Mouse (Mus musculus) kidney, embryonic 14.5 days (tissue): Measurements from ENCODE around the gene Wdr24. TPM values are rescaled to one million over a fixed set of nuclear protein-coding genes. Genes with fewer than 3 reads are reported as not detected.
A peak's percentile ranks its signal among the peaks of the same experiment; 100 is the strongest.

ENCODE experiments used
- ATAC-seq: fragments of 200-750 bp; cut with Nextera tagmentation; 2 replicates; pipeline ENCODE4 v1.8.0; 2017; ENCODE audit warnings: moderate number of reproducible peaks, mild to moderate bottlenecking, moderate TSS enrichment, moderate library complexity; ENCODE audit not compliant: low FRiP score, low TSS enrichment
- H3K27ac ChIP-seq: fragments of 300-500 bp; sonication (generic); 2 replicates; pipeline ENCODE4 v1.5.1; 2014; ENCODE audit warnings: low read depth, mild to moderate bottlenecking, low read length, moderate library complexity, mixed read lengths
- H3K27me3 ChIP-seq: fragments of 300-500 bp; sonication (generic); 2 replicates; pipeline ENCODE4 v1.6.1; 2014; ENCODE audit warnings: mild to moderate bottlenecking, low read length; ENCODE audit not compliant: control insufficient read depth, insufficient read depth
- H3K36me3 ChIP-seq: fragments of 300-500 bp; sonication (generic); 2 replicates; pipeline ENCODE4 v1.6.1; 2014; ENCODE audit warnings: low read length, mixed read lengths; ENCODE audit not compliant: control insufficient read depth, insufficient read depth
- H3K4me1 ChIP-seq: fragments of 300-500 bp; sonication (generic); 2 replicates; pipeline ENCODE4 v1.6.1; 2014; ENCODE audit warnings: low read length, mixed read lengths; ENCODE audit not compliant: control insufficient read depth, insufficient read depth
- H3K4me2 ChIP-seq: fragments of 300-500 bp; sonication (generic); replicated peaks from 2 replicates; pipeline ENCODE4 v1.6.1; 2014; ENCODE audit warnings: low read depth, mild to moderate bottlenecking, low read length
- H3K4me3 ChIP-seq: fragments of 300-500 bp; sonication (generic); 2 replicates; pipeline ENCODE4 v1.5.1; 2014; ENCODE audit warnings: mild to moderate bottlenecking, low read length
- H3K9ac ChIP-seq: fragments of 300-500 bp; sonication (generic); 2 replicates; pipeline ENCODE4 v1.6.1; 2014; ENCODE audit warnings: low read depth, mild to moderate bottlenecking, low read length, moderate library complexity
- H3K9me3 ChIP-seq: fragments of 300-500 bp; sonication (generic); 2 replicates; pipeline ENCODE4 v1.6.1; 2016; ENCODE audit warnings: low read length; ENCODE audit not compliant: control insufficient read depth
- WGBS: fragments of 180-500 bp; shearing (Covaris S2); extraction: QIAGEN DNeasy Blood & Tissue Kit; methylation state at CpG from one replicate; pipeline ENCODE4 v1.1.7; 2014; 5-methylcytosine and 5-hydroxymethylcytosine counted together
- polyA plus RNA-seq: library from polyadenylated mRNA; unstranded; fragments of >200 nt; fragmentation: Nextera tagmentation; extraction: Ambion mirVana; gene quantifications from 2 replicates; pipeline ENCODE4 v1.2.1, GENCODE M21; 2014

The Wdr24 gene
- polyA plus RNA-seq, 1 experiment from 2014 or later, result 32.0 TPM

GRCm38 (mm10) chr17:25874148-25874720, 50.8 kb downstream of the Wdr24 start:
- peak overlapping the region; percentile 73 for H3K4me2 ChIP-seq
- H3K27me3 ChIP-seq, result no peaks in the 10 kb centered on the region
- H3K27ac ChIP-seq, result peak overlapping the region; percentile 79
- 5% methylated on average over 14 of the region's 14 CpGs for WGBS
- 0 out of 2 replicates have a peak, but pooled peaks have one; percentile 9 for ATAC-seq
- peak overlapping the region; percentile 75; the same call in 1 of the 2 replicates for H3K9ac ChIP-seq
- H3K36me3 ChIP-seq, result peaks cover 17% of the 10 kb centered on the region
- H3K4me3 ChIP-seq, result peak overlapping the region; percentile 69
- no peaks in the 10 kb centered on the region for H3K9me3 ChIP-seq
- peaks cover 16% of the 10 kb centered on the region; the same call in 1 of the 2 replicates for H3K4me1 ChIP-seq

GRCm38 (mm10) chr17:25874721-25875170, 51.3 kb downstream of the Wdr24 start, which contains the start of gene Mettl26:
Mettl26 (plus strand) TSS chr17:25875074.
- WGBS, result under 1% methylated on average over 25 of the region's 25 CpGs
- H3K27me3 ChIP-seq, result no peaks in the 10 kb centered on the region
- peak within 1 kb of the TSS; percentile 69 for H3K4me3 ChIP-seq
- H3K9me3 ChIP-seq, result no peaks in the 10 kb centered on the region
- H3K36me3 ChIP-seq, result peaks cover 17% of the 10 kb centered on the region
- H3K9ac ChIP-seq, result peak within 1 kb of the TSS; percentile 75
- peak within 1 kb of the TSS; percentile 73 for H3K4me2 ChIP-seq
- H3K27ac ChIP-seq, result peak within 1 kb of the TSS; percentile 93
- H3K4me1 ChIP-seq, result peaks cover 16% of the 10 kb centered on the region; the same call in 1 of the 2 replicates
- peak; percentile 72 for ATAC-seq

GRCm38 (mm10) chr17:25875171-25876136, 52.0 kb downstream of the Wdr24 start:
- Histone ChIP-seq H3K9ac (peak overlapping the region; percentile 75), H3K4me3 (peak overlapping the region; percentile 69), H3K9me3 (no peaks in the 10 kb centered on the region), H3K4me2 (peak overlapping the region; percentile 73), H3K36me3 (peaks cover 17% of the 10 kb centered on the region), H3K27ac (peak overlapping the region; percentile 93), H3K27me3 (no peaks in the 10 kb centered on the region), H3K4me1 (peaks cover 22% of the 10 kb centered on the region)
- WGBS, result 1% methylated on average over 59 of the region's 59 CpGs
- ATAC-seq, result peak; percentile 91

- peaks cover 17% of the 10 kb centered on the region for H3K36me3 ChIP-seq
- no peak for ATAC-seq
- 0 out of 2 replicates have a peak overlapping the region, but pooled peaks have one; percentile 1 for H3K27ac ChIP-seq
These were observed 53.0 kb downstream of the Wdr24 start for GRCm38 (mm10) chr17:25876347-25876915.

GRCm38 (mm10) chr17:25877025-25877424, 53.6 kb downstream of the Wdr24 start:
- no peak overlapping the region for H3K4me3 ChIP-seq
- no peak for ATAC-seq
- no peaks in the 10 kb centered on the region for H3K27me3 ChIP-seq
- H3K4me2 ChIP-seq, result no peak overlapping the region
- H3K36me3 ChIP-seq, result peaks cover 20% of the 10 kb centered on the region
- peaks cover 33% of the 10 kb centered on the region for H3K4me1 ChIP-seq
- WGBS, result 95% methylated on average over 3 of the region's 3 CpGs
- H3K27ac ChIP-seq, result no peak overlapping the region
- H3K9ac ChIP-seq, result no peak overlapping the region
- no peaks in the 10 kb centered on the region for H3K9me3 ChIP-seq

More at GRCm38 (mm10) chr17:25876347-25876915, 53.0 kb downstream of the Wdr24 start:
- H3K9ac ChIP-seq, result peak overlapping the region; percentile 75
- H3K9me3 ChIP-seq, result no peaks in the 10 kb centered on the region
- H3K27me3 ChIP-seq, result no peaks in the 10 kb centered on the region
- H3K4me1 ChIP-seq, result peaks cover 30% of the 10 kb centered on the region
- H3K4me3 ChIP-seq, result peak overlapping the region; percentile 69
- WGBS, result 63% methylated on average over 10 of the region's 10 CpGs
- H3K4me2 ChIP-seq, result peak overlapping the region; percentile 73

GRCm38 (mm10) chr17:25877741-25878610, 54.5 kb downstream of the Wdr24 start:
- H3K4me3 ChIP-seq, result no peak overlapping the region
- no peak for ATAC-seq
- H3K9ac ChIP-seq, result no peak overlapping the region
- peaks cover 33% of the 10 kb centered on the region for H3K4me1 ChIP-seq
- H3K4me2 ChIP-seq, result no peak overlapping the region
- WGBS, result 93% methylated on average over 32 of the region's 32 CpGs
- no peaks in the 10 kb centered on the region for H3K27me3 ChIP-seq
- H3K9me3 ChIP-seq, result no peaks in the 10 kb centered on the region
- H3K27ac ChIP-seq, result no peak overlapping the region
- H3K36me3 ChIP-seq, result peaks cover 29% of the 10 kb centered on the region
